Mouse (Mus musculus) adrenal gland, adult 18-20 months (tissue): ENCODE data around the gene Pde4d. TPM values are rescaled to one million over a fixed set of nuclear protein-coding genes. Genes with fewer than 3 reads are reported as not detected.

Experiments
- DNase-seq, 2 experiments: peaks; one replicate each; pipeline ENCODE4 v3.0.0; 2021 to 2022; ENCODE audit warnings: low spot score in 2 of 2
- total RNA-seq, 2 experiments: library from RNA; stranded (reverse); gene quantifications; 1 replicate in 1 of 2; 2 replicates in 1 of 2; pipeline ENCODE4 v1.2.3; 2021

Gene Pde4d
- total RNA-seq, 2 experiments from 2014 or later: 48.5 to 81.6 TPM

DNA sequence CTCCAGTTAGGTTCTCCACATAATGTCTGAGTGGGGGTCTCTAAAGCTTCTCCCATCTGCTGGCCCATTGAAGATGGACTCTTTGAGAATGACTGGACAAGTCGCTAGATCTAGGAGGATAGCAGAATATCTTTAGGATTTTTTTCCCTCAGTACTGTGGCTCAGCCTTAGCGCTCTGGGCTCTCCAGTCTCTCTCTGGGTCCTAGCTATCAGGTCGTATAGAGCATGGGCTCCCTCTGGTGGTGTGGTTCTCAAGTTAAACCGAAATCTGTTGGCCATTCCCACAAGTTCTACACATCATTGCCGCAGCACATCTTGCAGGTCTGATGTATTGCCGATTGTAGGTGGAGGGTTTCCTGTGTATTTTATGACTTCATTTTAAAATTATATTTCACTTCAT is 1098.0 kb downstream of the Pde4d start:
- DNase-seq: peak; percentile 57 to 65

DNA sequence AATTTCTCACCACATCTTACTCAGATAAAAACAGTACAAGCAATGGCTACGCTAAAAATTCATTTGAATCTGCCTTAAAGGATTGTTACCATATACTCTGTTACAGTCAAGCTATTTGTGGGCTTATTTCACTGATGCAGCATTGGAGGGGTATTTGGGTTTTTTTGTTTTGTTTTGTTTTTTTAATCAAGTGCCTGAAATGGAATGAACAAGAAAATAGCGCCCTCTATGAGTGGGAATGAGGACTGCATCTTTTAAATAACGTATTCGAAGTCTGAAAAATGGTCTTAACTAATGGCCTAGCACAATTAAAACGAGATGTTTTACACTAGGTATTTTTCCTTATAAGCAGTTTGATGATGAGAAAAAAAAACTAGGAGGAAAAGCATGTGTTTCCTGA is 1098.5 kb downstream of the Pde4d start:
- no peak for DNase-seq

GRCm38 (mm10) chr13:109548771-109549555 is 1099.2 kb downstream of the Pde4d start:
- no peak for DNase-seq

- no peak for DNase-seq
Measured at GRCm38 (mm10) chr13:109551836-109552235, 1102.1 kb downstream of the Pde4d start.

DNA sequence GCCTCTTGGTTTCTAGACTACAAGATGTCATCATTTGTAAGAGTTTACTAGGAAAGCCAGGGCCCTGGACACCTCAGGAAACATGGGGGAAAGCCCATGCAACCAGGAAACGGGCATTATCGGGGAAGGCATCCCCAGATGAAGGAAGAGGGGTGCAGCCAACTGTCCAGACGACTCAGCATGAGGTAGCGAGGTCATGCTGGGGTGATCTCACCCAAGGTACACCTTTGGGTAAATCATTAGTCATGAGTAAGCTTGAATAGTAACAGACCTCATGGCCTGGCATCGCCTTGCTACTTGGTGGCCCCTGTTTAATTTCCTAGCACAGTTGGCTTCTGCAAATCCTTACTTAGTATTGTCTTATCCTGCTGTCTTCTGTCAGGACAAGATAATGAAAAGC is 1105.8 kb downstream of the Pde4d start:
- no peak for DNase-seq

- no peak for DNase-seq
Measured at GRCm38 (mm10) chr13:109556853-109557252, 1107.1 kb downstream of the Pde4d start.

DNA sequence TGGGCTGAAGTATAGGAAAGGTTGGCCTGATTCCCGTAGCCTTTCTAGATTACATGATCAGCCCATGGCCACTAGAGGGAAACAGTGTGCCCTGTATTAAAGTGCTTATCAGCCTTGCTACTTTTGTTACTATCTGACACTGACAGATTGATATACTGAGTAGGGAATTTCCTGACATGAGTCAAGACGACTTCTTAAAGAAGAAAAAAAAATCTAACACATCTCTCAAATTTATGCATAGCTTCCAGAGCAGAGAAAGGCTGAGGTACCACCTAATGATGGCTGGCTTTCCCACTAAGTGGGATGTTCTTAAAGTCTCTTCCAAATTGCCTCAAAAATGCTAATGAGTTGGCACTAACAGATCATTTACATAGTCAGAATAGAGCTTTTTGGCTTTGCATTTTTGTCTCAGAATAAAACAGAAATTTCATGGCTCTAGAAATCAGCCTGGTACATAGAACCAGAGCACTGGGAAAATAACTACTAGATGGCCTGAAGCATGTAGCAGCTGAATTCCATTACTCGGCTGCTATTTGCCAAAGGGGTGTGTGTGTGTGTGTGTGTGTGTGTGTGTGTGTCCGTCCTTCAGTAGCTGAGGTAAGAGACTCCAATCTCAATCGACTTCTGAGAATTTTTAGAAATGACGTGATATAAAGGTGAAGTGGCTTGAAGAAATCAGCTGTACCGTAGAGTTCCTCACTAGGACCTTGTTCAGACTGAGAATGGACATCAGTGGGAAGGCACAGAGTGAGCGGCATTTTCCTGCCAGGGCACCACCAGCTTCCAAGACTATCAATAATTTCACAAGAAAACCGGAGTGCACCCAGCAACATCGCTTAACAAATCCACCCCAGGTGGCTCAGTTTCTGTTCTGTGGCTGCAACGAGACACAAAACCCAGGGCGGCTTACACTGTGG is 1108.9 kb downstream of the Pde4d start:
- no peak for DNase-seq

DNA sequence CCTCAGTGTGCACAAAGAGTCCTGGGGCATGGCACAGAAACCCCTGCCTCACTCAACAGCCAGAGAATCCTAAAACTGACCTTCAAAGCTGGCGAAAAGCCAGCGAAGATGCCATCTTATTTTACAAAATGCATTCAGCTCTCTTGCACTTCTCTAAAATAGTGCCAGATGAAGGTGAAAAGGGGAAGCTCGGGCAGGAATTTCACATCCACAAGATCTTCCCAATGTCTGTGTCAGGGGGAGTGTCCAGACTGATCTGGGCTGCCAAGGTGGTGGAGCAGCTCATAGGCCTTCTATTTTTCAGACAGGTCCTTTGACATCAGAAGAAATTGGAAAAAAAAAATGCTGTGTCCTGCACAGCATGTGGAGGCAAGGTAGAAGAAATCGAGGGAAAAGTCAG is 1110.5 kb downstream of the Pde4d start:
- DNase-seq: no peak

DNA sequence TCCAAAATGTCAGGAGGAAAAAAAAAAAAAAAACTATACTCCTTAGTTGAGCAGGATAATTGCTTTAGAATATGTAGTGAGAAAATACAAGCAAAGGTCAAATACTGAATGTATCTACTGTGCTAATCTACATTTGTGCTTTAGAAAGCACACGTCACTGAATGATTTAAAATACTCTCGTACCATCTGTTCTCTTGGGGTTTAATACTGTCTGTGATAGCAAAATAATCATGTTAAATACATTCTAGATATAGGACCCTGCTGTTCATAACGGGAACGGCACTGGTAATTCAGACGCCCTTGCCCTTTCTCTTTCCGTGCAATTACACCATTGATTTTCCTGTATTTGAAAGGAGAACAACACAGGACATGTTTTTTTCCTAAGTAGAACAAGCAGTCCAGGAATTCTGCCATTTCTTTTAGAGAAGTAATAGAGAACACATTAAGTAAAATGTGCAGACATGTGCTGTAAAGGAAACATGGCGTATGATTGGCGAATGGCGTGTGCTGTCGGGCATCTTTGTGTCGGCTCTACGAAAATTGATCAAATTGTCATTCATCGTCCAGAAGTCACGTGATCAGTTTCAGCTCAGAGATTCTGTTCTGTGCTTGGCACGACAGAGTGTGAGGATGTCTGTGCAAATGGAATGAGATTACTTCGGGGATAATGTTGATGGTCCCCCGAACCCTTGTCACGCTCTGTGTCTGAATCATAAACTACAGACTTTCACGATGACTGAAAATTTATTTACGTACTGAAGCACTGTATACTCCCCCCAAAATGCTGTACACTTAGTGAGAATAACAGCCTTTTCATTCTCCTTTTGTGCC is 1119.1 kb downstream of the Pde4d start:
- no peak for DNase-seq

DNA sequence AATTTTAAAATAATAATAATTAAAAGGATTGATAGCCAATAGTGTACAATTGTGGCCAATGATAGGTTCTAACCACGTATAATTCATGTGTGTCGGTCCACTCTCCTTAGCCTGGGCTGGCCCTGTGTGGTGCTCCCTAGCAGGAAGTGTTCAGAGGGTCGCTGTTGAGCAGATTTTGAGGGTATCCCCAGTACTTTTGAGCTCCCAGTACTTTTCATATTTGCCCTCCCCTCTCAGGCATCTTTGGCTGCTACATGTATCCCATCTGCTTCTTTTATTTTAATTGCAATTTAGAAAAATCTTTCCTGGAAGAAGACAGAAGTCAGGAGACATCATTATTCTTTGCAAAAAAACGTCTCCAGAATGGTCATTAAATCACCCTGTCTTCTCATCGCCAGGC is 1119.7 kb downstream of the Pde4d start:
- DNase-seq: no peak

GRCm38 (mm10) chr13:109576725-109577124 is 1127.0 kb downstream of the Pde4d start:
- DNase-seq: no peak

- DNase-seq: no peak
Measured at GRCm38 (mm10) chr13:109577454-109577853, 1127.7 kb downstream of the Pde4d start.

DNA sequence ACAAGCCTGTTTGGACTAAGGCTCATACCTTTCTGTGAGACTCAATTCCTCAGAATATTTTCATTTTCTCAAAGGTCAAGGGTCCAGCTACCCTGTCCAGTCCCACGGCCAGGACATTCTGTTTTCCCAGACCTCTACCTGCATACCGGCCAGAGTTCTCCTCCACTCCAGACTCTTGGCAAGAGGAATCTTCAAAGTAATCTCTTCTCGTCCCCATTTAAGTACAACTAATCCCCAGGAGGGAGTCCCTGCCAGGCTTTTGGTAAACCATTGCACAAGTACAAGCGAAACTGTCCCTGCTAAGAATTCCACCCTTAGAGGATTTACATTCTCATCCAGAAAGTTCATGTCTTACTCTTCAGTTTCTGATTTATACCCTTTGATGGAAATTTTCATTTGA is 1128.2 kb downstream of the Pde4d start:
- DNase-seq: no peak

DNA sequence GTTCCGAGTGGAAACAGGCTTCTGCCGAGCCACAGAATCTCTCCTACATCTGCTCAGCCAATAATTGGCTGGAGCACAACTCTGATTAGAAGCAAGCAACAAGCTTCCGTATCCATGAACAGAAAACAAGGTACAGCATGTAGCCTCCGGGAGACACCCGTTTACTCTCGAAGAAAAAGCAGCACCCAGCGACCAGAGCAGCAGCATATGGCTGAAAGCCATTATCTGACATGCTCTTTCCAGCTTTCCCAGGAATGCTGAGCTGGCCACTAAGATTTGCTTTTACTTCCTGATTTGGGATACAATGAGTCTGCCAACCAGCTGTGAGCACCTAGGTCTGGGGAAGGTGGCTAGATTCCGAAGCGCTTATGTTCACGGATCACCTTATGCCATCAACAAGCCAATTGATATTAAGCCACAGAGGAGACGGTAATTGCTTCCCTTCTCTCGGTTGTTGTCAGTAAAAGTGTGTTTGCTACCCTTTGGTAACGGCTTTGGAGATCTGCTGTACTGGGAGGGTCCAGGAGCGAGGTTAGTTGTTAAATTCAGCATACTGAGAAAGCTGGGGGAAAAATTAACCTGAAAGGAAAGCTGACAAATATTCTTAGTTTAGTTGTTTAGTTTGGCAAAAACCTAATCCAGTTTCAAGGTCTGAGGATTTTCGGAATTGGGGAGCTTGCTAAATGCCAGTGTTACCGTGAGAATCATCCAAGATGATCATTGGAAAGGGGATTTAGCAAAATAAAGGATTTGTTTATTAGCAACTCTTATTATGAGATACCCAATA is 1131.7 kb downstream of the Pde4d start:
- no peak for DNase-seq

DNA sequence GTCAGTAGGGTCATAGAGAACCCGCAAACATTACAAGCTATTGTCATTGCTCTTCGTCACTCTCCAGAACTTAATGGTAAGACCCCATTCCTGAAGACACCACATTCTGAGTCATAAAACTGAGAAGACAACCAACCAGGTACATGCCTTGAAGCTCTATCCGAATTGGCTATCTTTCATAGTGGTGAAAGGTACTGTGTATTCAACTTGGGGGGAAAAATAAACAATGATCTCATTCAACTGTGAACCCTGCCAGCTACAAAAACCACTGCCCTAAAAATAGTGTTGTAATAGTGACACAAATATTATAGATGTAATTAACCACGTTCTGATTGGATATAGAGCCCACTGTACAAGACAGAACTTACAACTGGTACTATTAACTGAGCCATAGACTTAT is 1140.3 kb downstream of the Pde4d start:
- no peak for DNase-seq

DNA sequence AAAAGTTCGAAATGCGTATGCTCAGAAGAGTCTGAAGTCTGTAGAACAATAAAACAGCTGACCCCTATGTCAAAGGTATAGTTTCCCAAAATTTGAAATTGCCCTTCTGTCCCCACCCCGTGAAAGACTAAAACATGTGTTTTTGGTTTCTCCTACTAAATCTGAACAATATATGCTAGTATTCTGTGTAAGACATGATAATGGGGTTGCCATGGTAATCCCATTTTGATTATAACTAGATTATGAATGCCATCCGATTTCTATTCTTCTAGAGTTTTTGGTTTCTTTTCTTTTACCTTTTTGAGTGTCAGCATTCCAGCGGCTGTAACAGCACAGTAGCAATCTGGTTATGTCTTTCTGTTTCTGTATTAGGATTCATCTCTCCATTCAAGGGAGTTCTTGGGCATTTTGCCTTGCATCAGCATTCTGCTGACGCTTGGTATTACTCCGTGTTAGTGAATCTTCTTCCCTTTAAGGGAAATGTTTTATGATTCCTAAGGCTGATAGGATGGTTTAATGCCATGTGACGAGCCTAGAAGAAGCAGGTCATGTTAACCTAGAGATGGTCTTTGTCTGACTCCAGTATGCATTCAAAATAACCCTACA is 1142.5 kb downstream of the Pde4d start:
- no peak for DNase-seq

DNA sequence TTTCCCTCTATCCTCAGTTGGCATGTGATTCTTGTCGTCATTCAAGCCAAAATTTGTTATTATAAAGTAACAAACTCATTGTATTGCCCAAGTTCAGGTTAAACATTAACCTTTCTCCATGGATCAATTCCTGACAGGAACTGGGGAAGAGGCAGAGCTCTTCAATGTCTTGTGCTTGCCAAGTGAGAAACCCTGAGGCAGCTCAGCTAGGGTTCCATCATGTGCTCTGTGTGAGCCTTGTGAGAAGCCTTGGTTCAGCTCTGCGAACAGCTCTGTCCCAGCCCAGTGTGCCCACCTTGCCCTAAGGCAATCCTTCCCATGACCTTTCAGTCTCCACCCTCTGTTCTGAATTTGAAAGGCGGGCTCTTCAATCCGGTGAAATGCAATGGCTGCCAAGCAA is 1150.0 kb downstream of the Pde4d start:
- no peak for DNase-seq

DNA sequence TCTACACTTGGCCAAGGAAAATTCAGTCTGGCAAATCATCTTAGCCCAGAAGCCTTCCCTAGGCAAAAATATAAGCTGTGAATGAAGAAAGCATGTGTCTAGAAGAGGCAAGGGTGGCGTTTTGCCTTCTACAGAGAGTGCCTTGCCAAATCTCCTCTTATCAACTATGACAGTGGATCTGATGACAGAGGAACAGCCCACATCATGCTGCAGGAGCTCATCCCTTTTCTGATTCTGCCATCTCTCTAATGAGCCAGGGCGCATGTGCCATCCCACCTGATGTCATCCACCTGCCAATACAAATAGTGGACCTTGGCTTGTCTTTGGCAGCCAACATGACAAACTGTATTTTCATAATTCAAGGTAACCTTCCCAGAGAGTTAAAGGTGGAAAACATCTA is 1154.3 kb downstream of the Pde4d start:
- DNase-seq: no peak

- no peak for DNase-seq
Measured at GRCm38 (mm10) chr13:109605140-109605539, 1155.4 kb downstream of the Pde4d start.
